Mouse (Mus musculus) CH12.LX (cell line): ENCODE measurements around the gene Fli1. TPM values are rescaled to one million over a fixed set of nuclear protein-coding genes. Genes with fewer than 3 reads are reported as not detected.

ENCODE experiments used
- DNase-seq: peaks from one replicate; pipeline ENCODE4 v3.0.0-alpha.2; 2013; ENCODE audit errors: extremely low read depth
- H3K27ac ChIP-seq: 2 replicates; pipeline ENCODE4 v1.5.1; 2012; ENCODE audit warnings: low read depth, mild to moderate bottlenecking, control low read depth, moderate library complexity; ENCODE audit not compliant: insufficient read depth
- H3K27me3 ChIP-seq: replicated peaks from 2 replicates; pipeline ENCODE3; 2012; ENCODE audit warnings: inconsistent platforms
- H3K36me3 ChIP-seq, 2 experiments: replicated peaks in 1 of 2; 2 replicates each; pipeline versions ENCODE3 to v1.6.1; 2012; ENCODE audit warnings: inconsistent platforms in 1 of 2, low read length in 1 of 2, mild to moderate bottlenecking in 1 of 2, mixed read lengths in 1 of 2, moderate library complexity in 1 of 2; ENCODE audit not compliant: control insufficient read depth in 1 of 2, insufficient read depth in 1 of 2
- H3K4me1 ChIP-seq, 2 experiments: 2 replicates each; pipeline ENCODE4 v1.6.1; 2012; ENCODE audit warnings: inconsistent platforms in 1 of 2, moderate library complexity in 1 of 2; ENCODE audit not compliant: insufficient read depth in 2 of 2, control insufficient read depth in 1 of 2
- H3K4me2 ChIP-seq: 2 replicates; pipeline ENCODE4 v1.6.1; 2012; ENCODE audit warnings: low read depth, mild to moderate bottlenecking, control low read depth; ENCODE audit not compliant: poor library complexity, insufficient read depth, severe bottlenecking
- H3K4me3 ChIP-seq, 3 experiments: fragments of 150-350 bp in 1 of 3; sonication (generic) in 1 of 3; replicated peaks in 1 of 3; 2 replicates each; pipeline versions ENCODE3 to v1.5.1; 2011 to 2012; ENCODE audit warnings: low read depth in 2 of 3, low read length in 2 of 3, mild to moderate bottlenecking in 2 of 3, moderate library complexity in 2 of 3, control low read depth in 1 of 3, improper control_type of control experiment in 1 of 3, inconsistent platforms in 1 of 3, mixed read lengths in 1 of 3; ENCODE audit not compliant: poor library complexity in 1 of 3
- H3K79me2 ChIP-seq: replicated peaks from 2 replicates; pipeline ENCODE4 v1.6.1; 2012; ENCODE audit warnings: mild to moderate bottlenecking, moderate library complexity; ENCODE audit not compliant: control insufficient read depth, poor library complexity, insufficient read depth, severe bottlenecking; ENCODE audit errors: extremely low read depth
- H3K9ac ChIP-seq: 2 replicates; pipeline ENCODE4 v1.6.1; 2012; ENCODE audit warnings: low read depth, mild to moderate bottlenecking, control low read depth, moderate library complexity; ENCODE audit not compliant: insufficient read depth
- H3K9me3 ChIP-seq: replicated peaks from 2 replicates; pipeline ENCODE3; 2012; ENCODE audit warnings: low read length, inconsistent platforms, mixed read lengths
- CTCF ChIP-seq, 2 experiments: IDR thresholded peaks in 1 of 2; conservative IDR thresholded peaks in 1 of 2; 2 replicates each; pipeline ENCODE4 v1.5.1; 2011 to 2012; ENCODE audit warnings: low read depth in 2 of 2, low read length in 2 of 2, improper control_type of control experiment in 1 of 2, inconsistent platforms in 1 of 2, mild to moderate bottlenecking in 1 of 2, moderate library complexity in 1 of 2
- ELF1 ChIP-seq: IDR thresholded peaks from 2 replicates; pipeline ENCODE4 v1.6.1; 2014; ENCODE audit warnings: low read depth, mild to moderate bottlenecking, inconsistent platforms, low read length, improper control_type of control experiment
- EP300 ChIP-seq: IDR thresholded peaks from 2 replicates; pipeline ENCODE4 v1.6.1; 2011; ENCODE audit warnings: low read length, improper control_type of control experiment
- ETS1 ChIP-seq: conservative IDR thresholded peaks from 2 replicates; pipeline ENCODE4 v1.6.1; 2012; ENCODE audit warnings: low read depth, mild to moderate bottlenecking, inconsistent platforms, low read length, improper control_type of control experiment, moderate library complexity
- HCFC1 ChIP-seq: IDR thresholded peaks from 2 replicates; pipeline ENCODE4 v1.6.1; 2012; ENCODE audit warnings: low read depth, mild to moderate bottlenecking, inconsistent platforms, low read length, improper control_type of control experiment
- MAFK ChIP-seq: IDR thresholded peaks from 2 replicates; pipeline ENCODE4 v1.6.1; 2011; ENCODE audit warnings: low read length, improper control_type of control experiment; ENCODE audit not compliant: insufficient replicate concordance
- MAX ChIP-seq: IDR thresholded peaks from 2 replicates; pipeline ENCODE4 v1.6.1; 2011; ENCODE audit warnings: low read length, improper control_type of control experiment
- MYC ChIP-seq: IDR thresholded peaks from 2 replicates; pipeline ENCODE4 v1.6.1; 2011; ENCODE audit warnings: low read depth, mild to moderate bottlenecking, improper control_type of control experiment, low read length
- PAX5 ChIP-seq: IDR thresholded peaks from 2 replicates; pipeline ENCODE4 v1.6.1; 2012; ENCODE audit warnings: low read length, inconsistent platforms, mixed read lengths
- POLR2A ChIP-seq: IDR thresholded peaks from 2 replicates; pipeline ENCODE4 v1.6.1; 2011; ENCODE audit warnings: low read depth, mild to moderate bottlenecking, improper control_type of control experiment, low read length
- SIN3A ChIP-seq: IDR thresholded peaks from 2 replicates; pipeline ENCODE4 v1.6.1; 2012; ENCODE audit warnings: low read length, improper control_type of control experiment, inconsistent platforms
- TCF12 ChIP-seq: IDR thresholded peaks from 2 replicates; pipeline ENCODE4 v1.6.1; 2014; ENCODE audit warnings: low read depth, mild to moderate bottlenecking, inconsistent platforms, low read length, improper control_type of control experiment
- USF1 ChIP-seq: IDR thresholded peaks from 2 replicates; pipeline ENCODE4 v1.6.1; 2014; ENCODE audit warnings: low read depth, mild to moderate bottlenecking, inconsistent platforms, low read length, improper control_type of control experiment
- USF2 ChIP-seq: conservative IDR thresholded peaks from 2 replicates; pipeline ENCODE4 v1.6.1; 2011; ENCODE audit warnings: low read depth, low read length, improper control_type of control experiment
- ZKSCAN1 ChIP-seq: IDR thresholded peaks from 2 replicates; pipeline ENCODE4 v1.6.1; 2012; ENCODE audit warnings: low read depth, inconsistent platforms, low read length, improper control_type of control experiment, borderline replicate concordance
- ZMIZ1 ChIP-seq: IDR thresholded peaks from 2 replicates; pipeline ENCODE4 v1.6.1; 2012; ENCODE audit warnings: low read depth, mild to moderate bottlenecking, inconsistent platforms, low read length, improper control_type of control experiment
- dilution Hi-C: fragments of 300-500 bp; cut with MboI; formaldehyde crosslinking; loops from 2 replicates; pipeline ENCODE4 v1.14.3; 2020; ENCODE audit warnings: low sequenced_read_pairs; ENCODE audit not compliant: extremely low pct_unique_long_range_greater_than_20kb, extremely low pct_ligation_motif_present
- in situ Hi-C: fragments of 300-500 bp; cut with MboI; formaldehyde crosslinking; loops from 3 replicates; pipeline ENCODE4 v1.14.3; 2019; ENCODE audit warnings: low sequenced_read_pairs, low pct_ligation_motif_present, low pct_unique_long_range_greater_than_20kb, mixed read lengths
- polyA plus RNA-seq: library from polyadenylated mRNA; unstranded; fragments of >175 nt; gene quantifications from 2 replicates; pipeline ENCODE4 v1.2.1, GENCODE M21; 2012; ENCODE audit warnings: low read depth; ENCODE audit not compliant: insufficient read length
- total RNA-seq, 2 experiments: library from RNA; depleted of rRNA; stranded (reverse); fragments of 300-350 nt in 1 of 2; fragments of >200 nt in 1 of 2; gene quantifications; 2 replicates each; pipeline ENCODE4 v1.2.3; 2012 to 2014

Fli1 gene
- total and polyA plus RNA-seq, 3 experiments: 20.3 to 29.3 (median 20.8) TPM

DNA sequence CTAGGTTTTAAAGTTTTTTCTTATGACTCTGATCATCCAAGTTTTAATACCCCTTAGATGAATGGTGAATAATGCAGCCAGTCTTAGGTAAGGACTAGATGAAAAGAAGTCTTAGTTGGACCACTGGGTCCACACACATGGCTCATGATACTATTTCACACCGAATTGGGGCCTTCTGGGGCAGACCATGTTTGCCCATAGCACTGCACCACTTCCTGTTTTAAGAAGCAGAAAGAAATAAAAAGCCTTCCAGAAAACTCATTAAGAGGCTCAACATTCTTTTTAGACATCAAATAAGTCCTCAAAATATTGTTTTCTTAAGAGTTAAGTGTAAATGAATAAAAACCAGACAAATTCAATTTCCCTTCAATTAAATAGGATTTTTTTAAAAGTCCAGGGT lies 11.7 kb downstream of the Fli1 start:
- DNase-seq: no peak
- H3K9me3 ChIP-seq: no peaks in the 10 kb centered on the region
- no peak for TF ChIP-seq USF1
- no peak for TF ChIP-seq EP300
- TF ChIP-seq SIN3A: no peak
- no peak for TF ChIP-seq POLR2A
- TF ChIP-seq ELF1: peak; percentile 50; the same call in 1 of the 2 replicates
- no peak for TF ChIP-seq ZMIZ1
- TF ChIP-seq MYC: 0 out of 2 replicates have a peak, but pooled peaks have one; percentile 22
- TF ChIP-seq ZKSCAN1: no peak
- H3K27ac ChIP-seq: no peak overlapping the region
- no peak overlapping the region for H3K4me3 ChIP-seq
- in situ Hi-C loops (no loop called here), dilution Hi-C loops (no loop called here)
- H3K9ac ChIP-seq: peak overlapping the region; percentile 35; the same call in 1 of the 2 replicates
- peaks cover 24 to 85% of the 10 kb centered on the region in 2 experiments for H3K4me1 ChIP-seq
- no peaks in the 10 kb centered on the region for H3K27me3 ChIP-seq
- peaks cover 0 to 42% of the 10 kb centered on the region in 2 experiments for H3K36me3 ChIP-seq
- 0 out of 2 replicates have a peak overlapping the region, but pooled peaks have one; percentile 72 for H3K4me2 ChIP-seq
- H3K79me2 ChIP-seq: peaks cover 68% of the 10 kb centered on the region

DNA sequence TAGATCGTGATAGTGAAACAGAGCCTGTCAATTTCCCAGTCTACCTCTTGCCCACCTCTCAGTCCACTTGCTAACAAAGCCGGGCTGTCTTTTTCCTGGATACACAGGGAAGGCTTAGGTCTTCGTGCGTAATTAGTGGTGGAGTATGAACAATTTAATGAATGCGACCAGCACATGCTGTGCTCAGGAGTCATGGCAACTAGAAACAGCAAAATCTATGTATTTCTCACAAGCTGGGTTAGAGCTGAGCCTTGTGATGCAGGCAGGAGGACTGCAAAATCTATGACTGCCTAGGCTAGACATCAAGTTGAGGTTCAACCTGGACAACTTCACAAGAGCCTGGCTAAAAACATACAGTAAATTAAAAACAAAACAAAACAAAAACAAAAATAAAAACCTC lies 12.5 kb downstream of the Fli1 start:
- Histone ChIP-seq H3K9ac (no peak overlapping the region), H3K9me3 (no peaks in the 10 kb centered on the region), H3K4me1 (peaks cover 19 to 85% of the 10 kb centered on the region in 2 experiments), H3K4me2 (no peak overlapping the region), H3K4me3 (no peak overlapping the region), H3K36me3 (peaks cover 0 to 49% of the 10 kb centered on the region in 2 experiments), H3K27ac (no peak overlapping the region), H3K79me2 (peaks cover 68% of the 10 kb centered on the region), H3K27me3 (no peaks in the 10 kb centered on the region)
- no peak for DNase-seq
- dilution Hi-C loops: no loop called here
- TF ChIP-seq USF1 (no peak), POLR2A (no peak), PAX5 (no peak), USF2 (no peak), MAFK (no peak), MAX (no peak), CTCF (conservative IDR thresholded peaks at IDR 0.05 in 1 of 2, IDR thresholded peaks at IDR 0.05 in 1 of 2; ENCODE audit: low read depth in 2 of 2, low read length in 2 of 2) (no peak), EP300 (no peak), HCFC1 (no peak), TCF12 (no peak), ZMIZ1 (no peak), ETS1 (no peak)
- in situ Hi-C loops: no loop called here
